Mouse (Mus musculus): Measurements from ENCODE around the gene Ttc34. TPM values are rescaled to one million over a fixed set of nuclear protein-coding genes. Genes with fewer than 3 reads are reported as not detected.
A peak's percentile ranks its signal among the peaks of the same experiment; 100 is the strongest.

Gene Ttc34
- polyA plus RNA-seq (2011; ENCODE audit: insufficient read length, low read depth, missing spikeins), result not detected in 2 replicates

- no peaks in the 10 kb centered on the region for H3K4me1 ChIP-seq (ENCODE audit: control insufficient read depth, insufficient read depth, low read length)
- no peak within 1 kb of the TSS for H3K4me3 ChIP-seq (ENCODE audit: insufficient read depth, low read length)
- TF ChIP-seq POLR2A (IDR thresholded peaks at IDR 0.05; ENCODE audit: low read depth, low read length), result no peak
- TF ChIP-seq CTCF (IDR thresholded peaks at IDR 0.05; ENCODE audit: borderline replicate concordance, insufficient read depth, low read length), result peak; percentile 92
- H3K27ac ChIP-seq (ENCODE audit: insufficient read depth, low read length), result no peak within 1 kb of the TSS
These were observed at the start of gene Ttc34 for GRCm38 (mm10) chr4:154837170-154837569. Ttc34 (plus strand) TSS chr4:154837459.

GRCm38 (mm10) chr4:154787960-154788702 is 49.1 kb upstream of the Ttc34 start:
- H3K4me3 ChIP-seq (ENCODE audit: insufficient read depth, low read length), result no peak overlapping the region
- TF ChIP-seq POLR2A (IDR thresholded peaks at IDR 0.05; ENCODE audit: low read depth, low read length), result no peak
- H3K4me1 ChIP-seq (ENCODE audit: control insufficient read depth, insufficient read depth, low read length), result no peaks in the 10 kb centered on the region
- H3K27ac ChIP-seq (ENCODE audit: insufficient read depth, low read length), result no peak overlapping the region

- no peaks in the 10 kb centered on the region for H3K4me1 ChIP-seq (ENCODE audit: control insufficient read depth, insufficient read depth, low read length)
- H3K4me3 ChIP-seq (ENCODE audit: insufficient read depth, low read length), result no peak overlapping the region
- TF ChIP-seq POLR2A (IDR thresholded peaks at IDR 0.05; ENCODE audit: low read depth, low read length) (no peak), CTCF (IDR thresholded peaks at IDR 0.05; ENCODE audit: borderline replicate concordance, insufficient read depth, low read length) (no peak)
- H3K27ac ChIP-seq (ENCODE audit: insufficient read depth, low read length), result no peak overlapping the region
These were observed 45.4 kb upstream of the Ttc34 start for GRCm38 (mm10) chr4:154791894-154792293.

GRCm38 (mm10) chr4:154793499-154793898 is 43.8 kb upstream of the Ttc34 start:
- TF ChIP-seq CTCF (IDR thresholded peaks at IDR 0.05; ENCODE audit: borderline replicate concordance, insufficient read depth, low read length), result no peak
- Histone ChIP-seq H3K27ac (ENCODE audit: insufficient read depth, low read length) (no peak overlapping the region), H3K4me3 (ENCODE audit: insufficient read depth, low read length) (no peak overlapping the region), H3K4me1 (ENCODE audit: control insufficient read depth, insufficient read depth, low read length) (no peaks in the 10 kb centered on the region)

GRCm38 (mm10) chr4:154797834-154798233 is 39.4 kb upstream of the Ttc34 start:
- H3K27ac ChIP-seq (ENCODE audit: insufficient read depth, low read length), result no peak overlapping the region
- peak; percentile 85; the same call in 1 of the 2 replicates for TF ChIP-seq CTCF (IDR thresholded peaks at IDR 0.05; ENCODE audit: borderline replicate concordance, insufficient read depth, low read length)
- TF ChIP-seq POLR2A (IDR thresholded peaks at IDR 0.05; ENCODE audit: low read depth, low read length), result no peak
- no peaks in the 10 kb centered on the region for H3K4me1 ChIP-seq (ENCODE audit: control insufficient read depth, insufficient read depth, low read length)
- H3K4me3 ChIP-seq (ENCODE audit: insufficient read depth, low read length), result no peak overlapping the region

GRCm38 (mm10) chr4:154800543-154800942 is 36.7 kb upstream of the Ttc34 start:
- Histone ChIP-seq H3K27ac (ENCODE audit: insufficient read depth, low read length) (no peak overlapping the region), H3K4me3 (ENCODE audit: insufficient read depth, low read length) (no peak overlapping the region), H3K4me1 (ENCODE audit: control insufficient read depth, insufficient read depth, low read length) (no peaks in the 10 kb centered on the region)
- no peak for TF ChIP-seq CTCF (IDR thresholded peaks at IDR 0.05; ENCODE audit: borderline replicate concordance, insufficient read depth, low read length)

- TF ChIP-seq CTCF (IDR thresholded peaks at IDR 0.05; ENCODE audit: borderline replicate concordance, insufficient read depth, low read length) (no peak), POLR2A (IDR thresholded peaks at IDR 0.05; ENCODE audit: low read depth, low read length) (no peak)
- Histone ChIP-seq H3K4me1 (ENCODE audit: control insufficient read depth, insufficient read depth, low read length) (no peaks in the 10 kb centered on the region), H3K27ac (ENCODE audit: insufficient read depth, low read length) (no peak overlapping the region), H3K4me3 (ENCODE audit: insufficient read depth, low read length) (no peak overlapping the region)
These were observed 35.0 kb upstream of the Ttc34 start for GRCm38 (mm10) chr4:154802210-154802609.

- H3K27ac ChIP-seq (ENCODE audit: insufficient read depth, low read length), result no peak overlapping the region
- H3K4me1 ChIP-seq (ENCODE audit: control insufficient read depth, insufficient read depth, low read length), result no peaks in the 10 kb centered on the region
- H3K4me3 ChIP-seq (ENCODE audit: insufficient read depth, low read length), result no peak overlapping the region
- TF ChIP-seq POLR2A (IDR thresholded peaks at IDR 0.05; ENCODE audit: low read depth, low read length) (no peak), CTCF (IDR thresholded peaks at IDR 0.05; ENCODE audit: borderline replicate concordance, insufficient read depth, low read length) (peak; percentile 80; the same call in 1 of the 2 replicates)
These were observed 11.6 kb upstream of the Ttc34 start for GRCm38 (mm10) chr4:154825662-154826061.

- no peaks in the 10 kb centered on the region for H3K4me1 ChIP-seq (ENCODE audit: control insufficient read depth, insufficient read depth, low read length)
- TF ChIP-seq POLR2A (IDR thresholded peaks at IDR 0.05; ENCODE audit: low read depth, low read length) (no peak), CTCF (IDR thresholded peaks at IDR 0.05; ENCODE audit: borderline replicate concordance, insufficient read depth, low read length) (no peak)
- no peak overlapping the region for H3K4me3 ChIP-seq (ENCODE audit: insufficient read depth, low read length)
- no peak overlapping the region for H3K27ac ChIP-seq (ENCODE audit: insufficient read depth, low read length)
These were observed 11.0 kb upstream of the Ttc34 start for GRCm38 (mm10) chr4:154826224-154826623.

- Histone ChIP-seq H3K4me3 (ENCODE audit: insufficient read depth, low read length) (no peak overlapping the region), H3K27ac (ENCODE audit: insufficient read depth, low read length) (no peak overlapping the region), H3K4me1 (ENCODE audit: control insufficient read depth, insufficient read depth, low read length) (no peaks in the 10 kb centered on the region)
- TF ChIP-seq CTCF (IDR thresholded peaks at IDR 0.05; ENCODE audit: borderline replicate concordance, insufficient read depth, low read length) (no peak), POLR2A (IDR thresholded peaks at IDR 0.05; ENCODE audit: low read depth, low read length) (no peak)
These were observed 10.1 kb upstream of the Ttc34 start for GRCm38 (mm10) chr4:154827181-154827580.

Data from embryonic fibroblast, embryonic 13.5 days (primary cell).